Mouse (Mus musculus) bone marrow, adult 2 months (tissue): Measurements from ENCODE around the gene Lst1.

Source experiments
- CTCF ChIP-seq: fragments of 200-500 bp; IDR thresholded peaks from 2 replicates; pipeline ENCODE4 v1.5.1; 2011; ENCODE audit warnings: low read length, control low read depth; ENCODE audit not compliant: control insufficient read depth, insufficient read depth
- POLR2A ChIP-seq: fragments of 200-500 bp; IDR thresholded peaks from 2 replicates; pipeline ENCODE4 v1.6.1; 2011; ENCODE audit warnings: low read depth, mild to moderate bottlenecking, control low read depth, low read length, borderline replicate concordance; ENCODE audit not compliant: control insufficient read depth

DNA sequence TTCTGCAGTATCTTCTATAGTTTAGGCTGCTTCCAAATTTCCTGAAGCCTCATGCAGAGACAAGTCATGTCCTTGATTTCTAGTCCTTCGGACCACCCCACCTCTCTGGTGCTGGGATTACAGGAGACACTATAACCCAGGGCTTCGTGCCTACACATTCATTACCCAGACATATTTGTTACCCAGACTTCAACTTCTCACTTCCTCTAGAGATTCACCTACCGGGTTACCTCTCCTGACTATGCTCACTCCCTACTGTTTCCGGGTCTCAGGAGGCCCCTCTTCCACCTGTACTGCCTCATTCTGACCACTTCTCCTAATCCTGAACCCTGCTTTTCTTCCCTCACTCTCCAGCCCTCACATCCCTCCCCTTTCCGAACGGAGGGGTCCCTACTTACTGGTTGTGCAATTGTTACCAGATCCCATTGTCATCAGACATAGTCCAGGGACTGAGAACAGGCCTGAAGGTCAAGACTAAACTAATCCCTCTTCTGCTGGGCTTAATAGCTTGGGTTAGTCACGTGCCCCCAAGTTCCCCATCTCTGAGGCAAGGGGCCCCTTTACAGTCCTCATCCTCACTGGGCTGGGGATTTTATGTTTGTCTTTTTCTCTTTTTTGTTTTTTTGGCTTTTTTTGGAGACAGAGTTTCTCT, at the start of gene Lst1:
- TF ChIP-seq CTCF (no peak), POLR2A (no peak)
